Mouse (Mus musculus): ENCODE measurements around the gene Sfi1. TPM values are rescaled to one million over a fixed set of nuclear protein-coding genes. Genes with fewer than 3 reads are reported as not detected.
"Not testable (repeated sequence)": the region's sequence is repeated elsewhere in the genome, so short reads cannot be mapped to it uniquely, and the experiment has no call there.

The Sfi1 gene
- polyA plus RNA-seq, 1 experiment from 2014 or later, result 14.9 TPM

- not testable (repeated sequence) for H3K27ac ChIP-seq (ENCODE audit: low read depth, low read length); H3K4me3 ChIP-seq (ENCODE audit: low read depth, low read length); H3K4me1 ChIP-seq (replicated peaks; ENCODE audit: control insufficient read depth, insufficient read depth, low read length); H3K9ac ChIP-seq (ENCODE audit: low read length); ATAC-seq (replicated peaks; ENCODE audit: low FRiP score); H3K9me3 ChIP-seq (ENCODE audit: control insufficient read depth, low read length); H3K27me3 ChIP-seq (ENCODE audit: control insufficient read depth, insufficient read depth, low read length); H3K36me3 ChIP-seq (ENCODE audit: control insufficient read depth, insufficient read depth, low read length); H3K4me2 ChIP-seq (ENCODE audit: low read depth, low read length, severe bottlenecking)
- peak; percentile 43 for DNase-seq (ENCODE audit: low spot score)
- 95% methylated on average over 6 of the region's 6 CpGs for WGBS
These were observed 35.3 kb downstream of the Sfi1 start for GRCm38 (mm10) chr11:3157996-3158395.

- WGBS, result 95% methylated on average over 2 of the region's 3 CpGs
- not testable (repeated sequence) for H3K9ac ChIP-seq (ENCODE audit: low read length); H3K9me3 ChIP-seq (ENCODE audit: control insufficient read depth, low read length); H3K4me1 ChIP-seq (replicated peaks; ENCODE audit: control insufficient read depth, insufficient read depth, low read length); H3K36me3 ChIP-seq (ENCODE audit: control insufficient read depth, insufficient read depth, low read length); H3K4me3 ChIP-seq (ENCODE audit: low read depth, low read length); ATAC-seq (replicated peaks; ENCODE audit: low FRiP score); H3K27ac ChIP-seq (ENCODE audit: low read depth, low read length); H3K27me3 ChIP-seq (ENCODE audit: control insufficient read depth, insufficient read depth, low read length); DNase-seq (ENCODE audit: low spot score); H3K4me2 ChIP-seq (ENCODE audit: low read depth, low read length, severe bottlenecking)
These were observed 36.3 kb downstream of the Sfi1 start for GRCm38 (mm10) chr11:3156991-3157390.

- not testable (repeated sequence) for H3K27me3 ChIP-seq (ENCODE audit: control insufficient read depth, insufficient read depth, low read length); H3K4me3 ChIP-seq (ENCODE audit: low read depth, low read length); H3K4me2 ChIP-seq (ENCODE audit: low read depth, low read length, severe bottlenecking); H3K4me1 ChIP-seq (replicated peaks; ENCODE audit: control insufficient read depth, insufficient read depth, low read length); H3K27ac ChIP-seq (ENCODE audit: low read depth, low read length); H3K9me3 ChIP-seq (ENCODE audit: control insufficient read depth, low read length); H3K36me3 ChIP-seq (ENCODE audit: control insufficient read depth, insufficient read depth, low read length); H3K9ac ChIP-seq (ENCODE audit: low read length)
- 79% methylated on average over 1 of the region's 1 CpGs for WGBS
- ATAC-seq (replicated peaks; ENCODE audit: low FRiP score) (peak; percentile 51), DNase-seq (ENCODE audit: low spot score) (peak; percentile 68)
These were observed 39.4 kb downstream of the Sfi1 start for GRCm38 (mm10) chr11:3153666-3154397.

- ATAC-seq (replicated peaks; ENCODE audit: low FRiP score) (peak; percentile 31; the same call in 1 of the 2 replicates), DNase-seq (ENCODE audit: low spot score) (peak; percentile 50)
- not testable (repeated sequence) for H3K4me3 ChIP-seq (ENCODE audit: low read depth, low read length); H3K4me2 ChIP-seq (ENCODE audit: low read depth, low read length, severe bottlenecking); H3K36me3 ChIP-seq (ENCODE audit: control insufficient read depth, insufficient read depth, low read length); H3K27me3 ChIP-seq (ENCODE audit: control insufficient read depth, insufficient read depth, low read length); H3K9me3 ChIP-seq (ENCODE audit: control insufficient read depth, low read length); H3K9ac ChIP-seq (ENCODE audit: low read length); H3K27ac ChIP-seq (ENCODE audit: low read depth, low read length); H3K4me1 ChIP-seq (replicated peaks; ENCODE audit: control insufficient read depth, insufficient read depth, low read length)
- WGBS, result 84% methylated on average over 4 of the region's 4 CpGs
These were observed 41.9 kb downstream of the Sfi1 start for GRCm38 (mm10) chr11:3151358-3151757.

GRCm38 (mm10) chr11:3150677-3151003 is 42.6 kb downstream of the Sfi1 start:
- ATAC-seq (replicated peaks; ENCODE audit: low FRiP score); H3K9me3 ChIP-seq (ENCODE audit: control insufficient read depth, low read length); H3K36me3 ChIP-seq (ENCODE audit: control insufficient read depth, insufficient read depth, low read length); H3K27ac ChIP-seq (ENCODE audit: low read depth, low read length); H3K4me2 ChIP-seq (ENCODE audit: low read depth, low read length, severe bottlenecking); H3K4me1 ChIP-seq (replicated peaks; ENCODE audit: control insufficient read depth, insufficient read depth, low read length); H3K27me3 ChIP-seq (ENCODE audit: control insufficient read depth, insufficient read depth, low read length); H3K9ac ChIP-seq (ENCODE audit: low read length); H3K4me3 ChIP-seq (ENCODE audit: low read depth, low read length): not testable (repeated sequence)
- peak; percentile 47 for DNase-seq (ENCODE audit: low spot score)
- WGBS, result 96% methylated on average over 11 of the region's 12 CpGs

- not testable (repeated sequence) for H3K4me3 ChIP-seq (ENCODE audit: low read depth, low read length); H3K27me3 ChIP-seq (ENCODE audit: control insufficient read depth, insufficient read depth, low read length); H3K4me2 ChIP-seq (ENCODE audit: low read depth, low read length, severe bottlenecking); H3K9me3 ChIP-seq (ENCODE audit: control insufficient read depth, low read length); H3K4me1 ChIP-seq (replicated peaks; ENCODE audit: control insufficient read depth, insufficient read depth, low read length); H3K27ac ChIP-seq (ENCODE audit: low read depth, low read length); ATAC-seq (replicated peaks; ENCODE audit: low FRiP score); H3K36me3 ChIP-seq (ENCODE audit: control insufficient read depth, insufficient read depth, low read length); H3K9ac ChIP-seq (ENCODE audit: low read length)
- WGBS, result 95% methylated on average over 24 of the region's 24 CpGs
- peak; percentile 73 for DNase-seq (ENCODE audit: low spot score)
These were observed 43.1 kb downstream of the Sfi1 start for GRCm38 (mm10) chr11:3150003-3150676.

GRCm38 (mm10) chr11:3149471-3149870 is 43.8 kb downstream of the Sfi1 start:
- WGBS, result 94% methylated on average over 4 of the region's 4 CpGs
- not testable (repeated sequence) for ATAC-seq (replicated peaks; ENCODE audit: low FRiP score)

GRCm38 (mm10) chr11:3146806-3147205 is 46.5 kb downstream of the Sfi1 start:
- not testable (repeated sequence) for H3K36me3 ChIP-seq (ENCODE audit: control insufficient read depth, insufficient read depth, low read length); H3K27ac ChIP-seq (ENCODE audit: low read depth, low read length); H3K9ac ChIP-seq (ENCODE audit: low read length); ATAC-seq (replicated peaks; ENCODE audit: low FRiP score); H3K4me3 ChIP-seq (ENCODE audit: low read depth, low read length); H3K4me1 ChIP-seq (replicated peaks; ENCODE audit: control insufficient read depth, insufficient read depth, low read length); H3K27me3 ChIP-seq (ENCODE audit: control insufficient read depth, insufficient read depth, low read length); H3K9me3 ChIP-seq (ENCODE audit: control insufficient read depth, low read length); H3K4me2 ChIP-seq (ENCODE audit: low read depth, low read length, severe bottlenecking)
- 73% methylated on average over 2 of the region's 2 CpGs for WGBS
- peak; percentile 42 for DNase-seq (ENCODE audit: low spot score)

More at GRCm38 (mm10) chr11:3149471-3149870, 43.8 kb downstream of the Sfi1 start:
- not testable (repeated sequence) for H3K27me3 ChIP-seq (ENCODE audit: control insufficient read depth, insufficient read depth, low read length); DNase-seq (ENCODE audit: low spot score); H3K36me3 ChIP-seq (ENCODE audit: control insufficient read depth, insufficient read depth, low read length); H3K4me2 ChIP-seq (ENCODE audit: low read depth, low read length, severe bottlenecking); H3K4me3 ChIP-seq (ENCODE audit: low read depth, low read length); H3K4me1 ChIP-seq (replicated peaks; ENCODE audit: control insufficient read depth, insufficient read depth, low read length); H3K27ac ChIP-seq (ENCODE audit: low read depth, low read length); H3K9ac ChIP-seq (ENCODE audit: low read length); H3K9me3 ChIP-seq (ENCODE audit: control insufficient read depth, low read length)
